27 mouse cellular contexts compared by ENCODE assay signal in genomic region chr7:117464956-117465355, GRCm38 (mm10).
DNase-seq lines count a peak whose midpoint lies in the region; ATAC-seq and TF ChIP-seq lines count a peak whose summit lies in the region.
"Had no signal": no experiment of that assay in that cellular context is flagged by ENCODE, and none has a peak within 500 bp of the region (broad histone marks: within the 10 kb centered on the region; RNA-seq: fewer than 3 reads in every experiment).

No protein-coding gene starts in this region.

- H3K4me1 ChIP-seq in forebrain, embryonic 14.5 days (ENCODE audit: control insufficient read depth, insufficient read depth, low read length) = peaks cover 11% of the 10 kb centered on the region
- H3K4me1 ChIP-seq in forebrain, embryonic 12.5 days = peaks cover 18% of the 10 kb centered on the region; the same call in 1 of the 2 replicates
- peaks cover 19% of the 10 kb centered on the region for H3K4me1 ChIP-seq in limb, embryonic 13.5 days
- H3K4me1 ChIP-seq in limb, embryonic 10.5 days = peaks cover 18% of the 10 kb centered on the region
- peaks cover 20% of the 10 kb centered on the region for H3K4me1 ChIP-seq in embryonic facial prominence, embryonic 15.5 days
- H3K4me1 ChIP-seq in limb, embryonic 14.5 days (ENCODE audit: control insufficient read depth, insufficient read depth, low read length) = peaks cover 11% of the 10 kb centered on the region

- WGBS in forebrain, embryonic 14.5 days = 46% methylated on average over 4 of the region's 4 CpGs
- WGBS in forebrain, embryonic 12.5 days = 79% methylated on average over 4 of the region's 4 CpGs
- whole genome bisulfite sequencing in limb, embryonic 13.5 days = 52% methylated on average over 4 of the region's 4 CpGs
- 82% methylated on average over 4 of the region's 4 CpGs for WGBS in limb, embryonic 10.5 days
- 32% methylated on average over 4 of the region's 4 CpGs for WGBS in embryonic facial prominence, embryonic 15.5 days
- WGBS in limb, embryonic 14.5 days = 52% methylated on average over 4 of the region's 4 CpGs

- no peak overlapping the region for H3K27ac ChIP-seq in forebrain, embryonic 14.5 days (ENCODE audit: low read depth, low read length)
- no peak overlapping the region for H3K27ac ChIP-seq in forebrain, embryonic 12.5 days
- 0 out of 2 replicates have a peak overlapping the region, but pooled peaks have one; percentile 40 for H3K27ac ChIP-seq in limb, embryonic 13.5 days
- H3K27ac ChIP-seq in limb, embryonic 10.5 days = no peak overlapping the region
- H3K27ac ChIP-seq in embryonic facial prominence, embryonic 15.5 days (replicated peaks) = peak overlapping the region; percentile 51; the same call in 1 of the 2 replicates
- 0 out of 2 replicates have a peak overlapping the region, but pooled peaks have one; percentile 7 for H3K27ac ChIP-seq in limb, embryonic 14.5 days (replicated peaks; ENCODE audit: low read depth, low read length)
- H3K27ac ChIP-seq: gastrocnemius, adult 2 months; hindbrain, embryonic 10.5 days; liver, embryonic 14.5 days; neural tube, embryonic 13.5 days had no signal

- no peak overlapping the region for H3K4me2 ChIP-seq in forebrain, embryonic 14.5 days (ENCODE audit: low read length)
- H3K4me2 ChIP-seq in forebrain, embryonic 12.5 days = no peak overlapping the region
- H3K4me2 ChIP-seq in limb, embryonic 13.5 days (replicated peaks) = no peak overlapping the region
- no peak overlapping the region for H3K4me2 ChIP-seq in embryonic facial prominence, embryonic 15.5 days (replicated peaks)
- H3K4me2 ChIP-seq in limb, embryonic 14.5 days (replicated peaks; ENCODE audit: low read depth, low read length, severe bottlenecking) = no peak overlapping the region
- H3K4me2 ChIP-seq: midbrain, embryonic 11.5 days; neural tube, embryonic 13.5 days had no signal

- DNase-seq in forebrain, embryonic 14.5 days (ENCODE audit: low spot score) = peak; percentile 44
- DNase-seq in limb, embryonic 10.5 days (ENCODE audit: low spot score) = no peak
- peak; percentile 66 for DNase-seq in limb, embryonic 14.5 days (ENCODE audit: low spot score)
- DNase-seq in spleen, adult 12 weeks (ENCODE audit: low spot score) = no peak
- DNase-seq: adrenal gland, postnatal 14 days; cerebellum, adult 18-20 months; cerebellum, postnatal 25 days; gastrocnemius, adult 2 months; gastrocnemius, postnatal 36 days; heart, postnatal 14 days; kidney, adult 11 months; kidney, postnatal 14 days; layer of hippocampus, adult 9-11 months; liver; lung, adult 2 months; lung, postnatal 14 days; right cerebral cortex, postnatal 4 days; thymus, adult 2 months; thymus, postnatal 36 days had no signal

- H3K36me3 ChIP-seq in forebrain, embryonic 14.5 days (ENCODE audit: control insufficient read depth, insufficient read depth, low read length) = no peaks in the 10 kb centered on the region
- 0 out of 2 replicates have a peak, but pooled peaks cover 4% of the 10 kb centered on the region for H3K36me3 ChIP-seq in forebrain, embryonic 12.5 days (replicated peaks)
- peaks cover 3% of the 10 kb centered on the region; the same call in 1 of the 2 replicates for H3K36me3 ChIP-seq in limb, embryonic 13.5 days
- H3K36me3 ChIP-seq in limb, embryonic 10.5 days = no peaks in the 10 kb centered on the region
- H3K36me3 ChIP-seq in embryonic facial prominence, embryonic 15.5 days = no peaks in the 10 kb centered on the region
- no peaks in the 10 kb centered on the region for H3K36me3 ChIP-seq in limb, embryonic 14.5 days (ENCODE audit: control insufficient read depth, insufficient read depth, low read length)
- H3K36me3 ChIP-seq: hindbrain, embryonic 10.5 days; neural tube, embryonic 13.5 days had no signal

- H3K9me3 ChIP-seq in forebrain, embryonic 14.5 days (replicated peaks; ENCODE audit: control insufficient read depth, low read length) = no peaks in the 10 kb centered on the region
- H3K9me3 ChIP-seq in forebrain, embryonic 12.5 days = no peaks in the 10 kb centered on the region
- H3K9me3 ChIP-seq in limb, embryonic 13.5 days = 0 out of 2 replicates have a peak, but pooled peaks cover 2% of the 10 kb centered on the region
- no peaks in the 10 kb centered on the region for H3K9me3 ChIP-seq in limb, embryonic 10.5 days (replicated peaks)
- H3K9me3 ChIP-seq in embryonic facial prominence, embryonic 15.5 days (replicated peaks) = no peaks in the 10 kb centered on the region
- H3K9me3 ChIP-seq in limb, embryonic 14.5 days (ENCODE audit: control insufficient read depth, low read length) = no peaks in the 10 kb centered on the region
- H3K9me3 ChIP-seq: hindbrain, embryonic 10.5 days; neural tube, embryonic 13.5 days had no signal

- no peak overlapping the region for H3K9ac ChIP-seq in forebrain, embryonic 14.5 days (ENCODE audit: low read length)
- H3K9ac ChIP-seq in forebrain, embryonic 12.5 days = no peak overlapping the region
- no peak overlapping the region for H3K9ac ChIP-seq in limb, embryonic 13.5 days
- H3K9ac ChIP-seq in embryonic facial prominence, embryonic 15.5 days = no peak overlapping the region
- no peak overlapping the region for H3K9ac ChIP-seq in limb, embryonic 14.5 days (ENCODE audit: low read depth, low read length, severe bottlenecking)
- H3K9ac ChIP-seq: liver, embryonic 14.5 days; neural tube, embryonic 13.5 days had no signal

- H3K4me3 ChIP-seq in forebrain, embryonic 14.5 days (ENCODE audit: low read depth, low read length) = no peak overlapping the region
- no peak overlapping the region for H3K4me3 ChIP-seq in forebrain, embryonic 12.5 days (replicated peaks)
- H3K4me3 ChIP-seq in limb, embryonic 13.5 days = no peak overlapping the region
- H3K4me3 ChIP-seq in limb, embryonic 10.5 days = no peak overlapping the region
- no peak overlapping the region for H3K4me3 ChIP-seq in embryonic facial prominence, embryonic 15.5 days (replicated peaks)
- no peak overlapping the region for H3K4me3 ChIP-seq in limb, embryonic 14.5 days (replicated peaks; ENCODE audit: low read length)
- H3K4me3 ChIP-seq: gastrocnemius, adult 2 months; hindbrain, embryonic 10.5 days; neural tube, embryonic 13.5 days had no signal

- TF ChIP-seq POLR2A in limb, embryonic 14.5 days (IDR thresholded peaks at IDR 0.05; ENCODE audit: borderline replicate concordance, extremely low read depth, insufficient read depth, insufficient read length) = no peak

- no peaks in the 10 kb centered on the region for H3K27me3 ChIP-seq in forebrain, embryonic 14.5 days (replicated peaks; ENCODE audit: control insufficient read depth, insufficient read depth, low read length)
- no peaks in the 10 kb centered on the region for H3K27me3 ChIP-seq in forebrain, embryonic 12.5 days
- H3K27me3 ChIP-seq in limb, embryonic 13.5 days = no peaks in the 10 kb centered on the region
- no peaks in the 10 kb centered on the region for H3K27me3 ChIP-seq in limb, embryonic 10.5 days (ENCODE audit: low read depth, poor library complexity, severe bottlenecking)
- no peaks in the 10 kb centered on the region for H3K27me3 ChIP-seq in embryonic facial prominence, embryonic 15.5 days
- H3K27me3 ChIP-seq in limb, embryonic 14.5 days (ENCODE audit: control insufficient read depth, insufficient read depth, low read length) = no peaks in the 10 kb centered on the region
- H3K27me3 ChIP-seq: neural tube, embryonic 13.5 days had no signal

- no peak for ATAC-seq in forebrain, embryonic 14.5 days
- ATAC-seq in forebrain, embryonic 12.5 days (ENCODE audit: low FRiP score) = no peak
- no peak for ATAC-seq in limb, embryonic 13.5 days (ENCODE audit: low FRiP score, low read depth)
- no peak for ATAC-seq in embryonic facial prominence, embryonic 15.5 days (ENCODE audit: insufficient number of reproducible peaks, low FRiP score, low TSS enrichment, low read depth)
- ATAC-seq in limb, embryonic 14.5 days (ENCODE audit: low FRiP score, low read depth) = no peak
- ATAC-seq: CD4-positive, CD25-positive, alpha-beta regulatory T cell, adult 4 months had no signal

Comparison
In these comparisons a context has a peak if more than half of its experiments do, and no peak if none do; other contexts are left out.
1. DNase-seq: peak in forebrain, embryonic 14.5 days (single experiment) and limb, embryonic 14.5 days (single experiment); none in limb, embryonic 10.5 days (single experiment) and spleen, adult 12 weeks (single experiment).
2. H3K27ac ChIP-seq: peak in limb, embryonic 13.5 days (single experiment), embryonic facial prominence, embryonic 15.5 days (single experiment) and limb, embryonic 14.5 days (single experiment); none in forebrain, embryonic 14.5 days (single experiment), forebrain, embryonic 12.5 days (single experiment) and limb, embryonic 10.5 days (single experiment).